Mouse (Mus musculus): Measurements from ENCODE around the gene Tomm40l. TPM values are rescaled to one million over a fixed set of nuclear protein-coding genes. Genes with fewer than 3 reads are reported as not detected.

Tomm40l gene
- polyA plus RNA-seq, 1 experiment from 2014 or later = 58.3 TPM

DNA sequence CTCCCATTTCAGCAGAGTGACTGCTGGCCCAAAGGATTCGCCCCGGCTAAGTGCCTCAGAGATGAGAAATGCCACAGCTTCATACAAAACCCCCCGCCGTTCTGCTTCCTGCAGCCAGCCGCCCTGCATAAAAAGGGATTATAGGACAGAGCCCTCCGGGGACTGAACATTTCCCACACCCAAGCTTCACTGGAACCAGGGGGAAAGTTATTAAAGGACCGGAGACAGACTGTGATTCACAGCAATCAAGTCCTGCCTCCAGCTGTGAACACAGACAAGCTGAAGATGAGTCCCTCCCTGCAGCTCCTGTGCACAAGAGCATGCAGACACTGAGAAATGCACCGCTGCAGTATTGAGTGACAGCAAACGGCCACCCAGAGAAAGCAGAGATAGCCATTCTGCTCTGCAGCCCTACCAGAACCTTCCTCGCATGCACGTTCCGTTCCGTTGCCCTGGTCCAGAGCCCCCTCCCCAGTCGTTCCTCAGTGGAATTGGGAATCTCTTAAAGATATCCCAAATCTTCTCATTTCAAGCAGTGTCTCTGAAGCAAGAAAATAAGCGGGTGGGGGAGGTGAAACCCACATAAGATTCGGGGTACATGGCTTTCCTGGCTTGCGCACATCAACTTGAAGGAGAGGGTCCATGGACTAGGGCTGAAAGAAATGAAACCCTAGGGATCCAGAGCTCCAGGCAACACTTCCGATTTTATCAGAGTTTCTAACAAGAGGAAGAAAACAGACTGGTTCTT is 29.0 kb downstream of the Tomm40l start:
- Histone ChIP-seq H3K4me3 (ENCODE audit: low read depth, low read length) (peak overlapping the region; percentile 29), H3K9me3 (replicated peaks; ENCODE audit: control insufficient read depth, low read length, poor library complexity, severe bottlenecking) (no peaks in the 10 kb centered on the region), H3K27me3 (ENCODE audit: control insufficient read depth, insufficient read depth, low read depth, low read length) (peaks cover 4% of the 10 kb centered on the region), H3K9ac (ENCODE audit: low read depth, low read length) (peak overlapping the region; percentile 36), H3K36me3 (ENCODE audit: control insufficient read depth, insufficient read depth, low read length) (no peaks in the 10 kb centered on the region), H3K4me2 (ENCODE audit: low read length) (peak overlapping the region; percentile 51), H3K27ac (ENCODE audit: low read length) (peak overlapping the region; percentile 44), H3K4me1 (ENCODE audit: control insufficient read depth, insufficient read depth, low read length) (peaks cover 24% of the 10 kb centered on the region)
- WGBS = 2% methylated on average over 18 of the region's 18 CpGs
- ATAC-seq = peak; percentile 64

- Histone ChIP-seq H3K4me2 (ENCODE audit: low read length) (no peak overlapping the region), H3K9me3 (replicated peaks; ENCODE audit: control insufficient read depth, low read length, poor library complexity, severe bottlenecking) (no peaks in the 10 kb centered on the region), H3K9ac (ENCODE audit: low read depth, low read length) (no peak overlapping the region), H3K36me3 (ENCODE audit: control insufficient read depth, insufficient read depth, low read length) (no peaks in the 10 kb centered on the region), H3K4me3 (ENCODE audit: low read depth, low read length) (no peak overlapping the region), H3K27me3 (ENCODE audit: control insufficient read depth, insufficient read depth, low read depth, low read length) (peaks cover 4% of the 10 kb centered on the region), H3K27ac (ENCODE audit: low read length) (no peak overlapping the region), H3K4me1 (ENCODE audit: control insufficient read depth, insufficient read depth, low read length) (peaks cover 24% of the 10 kb centered on the region)
- no peak for ATAC-seq
- WGBS = 39% methylated on average over 10 of the region's 10 CpGs
Measured at GRCm38 (mm10) chr1:171192283-171192682, 30.0 kb downstream of the Tomm40l start.

- Histone ChIP-seq H3K36me3 (ENCODE audit: control insufficient read depth, insufficient read depth, low read length) (no peaks in the 10 kb centered on the region), H3K9me3 (replicated peaks; ENCODE audit: control insufficient read depth, low read length, poor library complexity, severe bottlenecking) (no peaks in the 10 kb centered on the region), H3K9ac (ENCODE audit: low read depth, low read length) (no peak overlapping the region), H3K27me3 (ENCODE audit: control insufficient read depth, insufficient read depth, low read depth, low read length) (peaks cover 4% of the 10 kb centered on the region), H3K4me1 (ENCODE audit: control insufficient read depth, insufficient read depth, low read length) (peaks cover 21% of the 10 kb centered on the region), H3K27ac (ENCODE audit: low read length) (no peak overlapping the region), H3K4me2 (ENCODE audit: low read length) (no peak overlapping the region), H3K4me3 (ENCODE audit: low read depth, low read length) (no peak overlapping the region)
- WGBS = 95% methylated on average over 9 of the region's 9 CpGs
- ATAC-seq = no peak
Measured at GRCm38 (mm10) chr1:171190832-171191231, 31.5 kb downstream of the Tomm40l start.

GRCm38 (mm10) chr1:171189476-171190114 is 32.7 kb downstream of the Tomm40l start:
- H3K4me2 ChIP-seq (ENCODE audit: low read length) = no peak overlapping the region
- no peak overlapping the region for H3K9ac ChIP-seq (ENCODE audit: low read depth, low read length)
- peaks cover 4% of the 10 kb centered on the region for H3K27me3 ChIP-seq (ENCODE audit: control insufficient read depth, insufficient read depth, low read depth, low read length)
- WGBS = 19% methylated on average over 14 of the region's 14 CpGs
- no peak for ATAC-seq
- no peaks in the 10 kb centered on the region for H3K36me3 ChIP-seq (ENCODE audit: control insufficient read depth, insufficient read depth, low read length)
- H3K9me3 ChIP-seq (replicated peaks; ENCODE audit: control insufficient read depth, low read length, poor library complexity, severe bottlenecking) = no peaks in the 10 kb centered on the region
- no peak overlapping the region for H3K27ac ChIP-seq (ENCODE audit: low read length)
- no peak overlapping the region for H3K4me3 ChIP-seq (ENCODE audit: low read depth, low read length)
- H3K4me1 ChIP-seq (ENCODE audit: control insufficient read depth, insufficient read depth, low read length) = peaks cover 21% of the 10 kb centered on the region

DNA sequence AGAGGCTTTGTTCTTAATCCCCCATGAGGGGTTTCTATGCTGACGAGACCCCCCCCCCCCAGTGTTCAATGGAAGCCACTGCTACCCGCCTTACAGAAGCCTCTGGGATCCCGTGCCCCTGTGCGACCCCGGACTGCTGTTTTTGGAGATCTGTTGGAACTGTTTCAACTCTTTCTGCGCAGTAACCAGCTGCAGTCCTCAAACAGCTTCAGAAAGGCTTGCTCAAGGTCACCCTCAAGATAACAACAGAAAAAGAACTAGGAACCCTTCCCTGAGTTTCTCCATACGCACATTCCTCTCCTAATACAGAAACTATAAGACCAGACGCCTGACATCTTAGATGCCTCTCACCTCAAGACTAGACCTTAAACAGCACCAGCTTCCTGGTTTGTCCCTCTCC is 33.3 kb downstream of the Tomm40l start:
- H3K27ac ChIP-seq (ENCODE audit: low read length) = no peak overlapping the region
- no peaks in the 10 kb centered on the region; the same call in 1 of the 2 replicates for H3K27me3 ChIP-seq (ENCODE audit: control insufficient read depth, insufficient read depth, low read depth, low read length)
- peaks cover 19% of the 10 kb centered on the region for H3K4me1 ChIP-seq (ENCODE audit: control insufficient read depth, insufficient read depth, low read length)
- no peak for ATAC-seq
- no peaks in the 10 kb centered on the region for H3K9me3 ChIP-seq (replicated peaks; ENCODE audit: control insufficient read depth, low read length, poor library complexity, severe bottlenecking)
- no peak overlapping the region for H3K9ac ChIP-seq (ENCODE audit: low read depth, low read length)
- H3K4me2 ChIP-seq (ENCODE audit: low read length) = no peak overlapping the region
- H3K36me3 ChIP-seq (ENCODE audit: control insufficient read depth, insufficient read depth, low read length) = no peaks in the 10 kb centered on the region
- H3K4me3 ChIP-seq (ENCODE audit: low read depth, low read length) = no peak overlapping the region
- 10% methylated on average over 8 of the region's 8 CpGs for WGBS

- WGBS = 19% methylated on average over 13 of the region's 13 CpGs
- 0 out of 2 replicates have a peak overlapping the region, but pooled peaks have one; percentile 4 for H3K4me2 ChIP-seq (ENCODE audit: low read length)
- no peak; the same call in 1 of the 2 replicates for ATAC-seq
Measured at GRCm38 (mm10) chr1:171187851-171188700, 34.2 kb downstream of the Tomm40l start.

DNA sequence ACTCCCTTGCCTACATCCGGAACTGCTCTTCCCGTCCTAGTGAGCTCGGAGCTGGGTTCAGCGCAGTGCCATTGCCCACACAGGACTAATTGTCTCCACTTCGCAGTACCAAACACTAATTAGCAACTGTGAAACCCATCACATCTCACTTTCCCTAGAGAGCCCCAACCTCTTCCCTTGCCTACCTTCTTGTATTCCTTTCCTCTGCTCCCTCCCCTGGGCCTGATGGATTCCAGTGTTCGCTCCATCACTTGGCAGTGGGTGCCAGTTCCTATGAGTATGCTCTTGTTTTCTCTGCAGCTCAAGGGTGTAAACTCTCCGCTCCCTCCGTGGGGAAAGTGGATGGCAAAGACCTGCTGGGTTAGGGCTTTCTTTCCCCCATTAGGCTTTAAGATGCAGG is 36.7 kb downstream of the Tomm40l start:
- WGBS = 82% methylated on average over 8 of the region's 8 CpGs

More at GRCm38 (mm10) chr1:171187851-171188700, 34.2 kb downstream of the Tomm40l start:
- Histone ChIP-seq H3K9me3 (replicated peaks; ENCODE audit: control insufficient read depth, low read length, poor library complexity, severe bottlenecking) (no peaks in the 10 kb centered on the region), H3K27me3 (ENCODE audit: control insufficient read depth, insufficient read depth, low read depth, low read length) (no peaks in the 10 kb centered on the region), H3K9ac (ENCODE audit: low read depth, low read length) (no peak overlapping the region), H3K4me3 (ENCODE audit: low read depth, low read length) (no peak overlapping the region), H3K27ac (ENCODE audit: low read length) (no peak overlapping the region), H3K36me3 (ENCODE audit: control insufficient read depth, insufficient read depth, low read length) (no peaks in the 10 kb centered on the region), H3K4me1 (ENCODE audit: control insufficient read depth, insufficient read depth, low read length) (peaks cover 10% of the 10 kb centered on the region)

DNA sequence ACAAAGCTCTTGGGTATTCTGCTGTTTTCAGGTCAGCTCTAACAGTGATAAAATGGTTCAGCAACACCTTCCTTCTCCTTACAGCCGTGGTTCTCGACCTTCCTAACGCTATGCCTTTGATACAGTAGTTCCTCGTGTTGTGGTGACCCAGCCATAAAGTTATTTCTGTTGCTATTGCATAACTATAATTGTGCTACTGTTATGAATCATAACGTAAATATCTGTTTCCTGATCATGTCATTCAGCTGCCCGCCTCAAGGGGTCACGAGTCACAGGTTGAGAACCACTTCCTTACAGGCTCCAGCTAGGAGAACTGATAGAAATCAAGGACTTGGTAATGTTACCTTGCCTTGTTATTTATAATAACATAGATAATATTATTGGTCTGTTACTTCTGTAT is 38.0 kb downstream of the Tomm40l start:
- H3K27me3 ChIP-seq (ENCODE audit: control insufficient read depth, insufficient read depth, low read depth, low read length) = no peaks in the 10 kb centered on the region
- no peak overlapping the region for H3K27ac ChIP-seq (ENCODE audit: low read length)
- no peaks in the 10 kb centered on the region for H3K36me3 ChIP-seq (ENCODE audit: control insufficient read depth, insufficient read depth, low read length)
- no peak overlapping the region for H3K9ac ChIP-seq (ENCODE audit: low read depth, low read length)
- H3K4me1 ChIP-seq (ENCODE audit: control insufficient read depth, insufficient read depth, low read length) = peaks cover 2% of the 10 kb centered on the region
- H3K9me3 ChIP-seq (replicated peaks; ENCODE audit: control insufficient read depth, low read length, poor library complexity, severe bottlenecking) = no peaks in the 10 kb centered on the region
- H3K4me2 ChIP-seq (ENCODE audit: low read length) = no peak overlapping the region
- 89% methylated on average over 7 of the region's 7 CpGs for WGBS
- no peak overlapping the region for H3K4me3 ChIP-seq (ENCODE audit: low read depth, low read length)
- ATAC-seq = no peak

More for the DNA sequence above, 36.7 kb downstream of the Tomm40l start:
- Histone ChIP-seq H3K36me3 (ENCODE audit: control insufficient read depth, insufficient read depth, low read length) (no peaks in the 10 kb centered on the region), H3K27ac (ENCODE audit: low read length) (no peak overlapping the region), H3K4me2 (ENCODE audit: low read length) (no peak overlapping the region), H3K9me3 (replicated peaks; ENCODE audit: control insufficient read depth, low read length, poor library complexity, severe bottlenecking) (no peaks in the 10 kb centered on the region), H3K9ac (ENCODE audit: low read depth, low read length) (no peak overlapping the region), H3K4me3 (ENCODE audit: low read depth, low read length) (no peak overlapping the region), H3K27me3 (ENCODE audit: control insufficient read depth, insufficient read depth, low read depth, low read length) (no peaks in the 10 kb centered on the region), H3K4me1 (ENCODE audit: control insufficient read depth, insufficient read depth, low read length) (peaks cover 5% of the 10 kb centered on the region)
- ATAC-seq = no peak
